Mouse (Mus musculus): ENCODE data around the gene Homer1.
A peak's percentile ranks its signal among the peaks of the same experiment; 100 is the strongest.

Gene Homer1

GRCm38 (mm10) chr13:93340555-93341278 lies 41.3 kb downstream of the Homer1 start:
- DNase-seq, result no peak

GRCm38 (mm10) chr13:93342641-93343040 lies 43.2 kb downstream of the Homer1 start:
- DNase-seq, result peak; percentile 56 to 62

DNA sequence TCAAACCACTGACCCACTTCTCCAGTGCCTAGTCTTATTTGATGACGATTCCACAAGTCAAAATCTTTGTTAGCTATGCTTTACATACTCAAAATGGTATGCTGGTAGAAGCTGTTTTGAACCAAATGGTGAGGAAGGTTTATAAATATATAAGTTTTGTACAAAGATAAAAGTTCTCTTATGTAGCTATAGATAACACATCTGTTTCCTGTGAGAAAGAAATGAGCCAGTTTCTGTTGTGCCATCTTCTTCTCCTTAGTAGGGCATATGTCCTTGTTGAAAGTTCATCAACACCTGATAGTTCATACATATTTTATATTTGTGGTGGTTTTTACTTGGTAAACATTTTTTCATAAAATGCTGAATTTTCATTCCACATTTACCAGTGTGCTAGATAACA lies 45.0 kb downstream of the Homer1 start:
- DNase-seq, result no peak

DNA sequence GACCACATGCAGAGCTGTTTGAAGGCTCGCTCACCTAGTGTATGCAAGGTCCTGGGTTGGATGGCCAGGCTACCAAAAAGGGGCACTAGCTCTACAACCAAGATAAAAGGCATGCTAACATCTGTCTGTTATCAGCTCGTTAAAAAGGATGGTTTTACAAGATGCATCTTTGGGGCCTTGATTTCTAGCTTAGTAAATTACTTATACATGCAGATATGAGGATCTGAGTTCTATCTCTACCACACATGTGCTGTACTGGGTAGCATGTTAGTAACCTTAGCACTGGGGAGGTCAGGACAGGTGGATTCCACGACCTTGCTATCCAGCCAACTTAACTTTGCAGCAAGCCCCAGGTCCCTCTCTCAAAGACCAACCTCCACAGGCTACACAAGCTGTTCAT lies 46.4 kb downstream of the Homer1 start:
- no peak for DNase-seq

DNA sequence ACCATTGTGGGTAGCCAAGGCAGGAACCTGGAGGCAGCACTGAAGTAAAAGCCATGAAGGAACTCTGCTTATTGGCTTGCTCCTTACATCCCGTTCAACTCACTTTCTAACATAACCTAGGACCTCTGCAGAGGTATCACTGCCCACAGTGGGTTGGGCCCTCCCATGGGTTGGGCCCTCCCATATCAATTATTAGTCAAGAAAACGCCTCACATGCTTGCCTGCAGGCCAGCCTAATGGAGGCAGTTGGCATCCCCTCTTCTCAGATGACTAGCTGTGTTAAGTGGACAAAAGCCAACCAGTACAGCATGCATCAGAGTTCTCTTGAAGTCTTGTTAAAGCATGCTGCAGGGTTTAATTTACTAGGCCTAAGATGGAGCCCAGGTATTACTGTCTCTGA lies 52.6 kb downstream of the Homer1 start:
- no peak for DNase-seq

GRCm38 (mm10) chr13:93354420-93355278 lies 55.2 kb downstream of the Homer1 start:
- DNase-seq, result no peak

- no peak for DNase-seq
Measured at GRCm38 (mm10) chr13:93355279-93355587, 55.8 kb downstream of the Homer1 start.

DNA sequence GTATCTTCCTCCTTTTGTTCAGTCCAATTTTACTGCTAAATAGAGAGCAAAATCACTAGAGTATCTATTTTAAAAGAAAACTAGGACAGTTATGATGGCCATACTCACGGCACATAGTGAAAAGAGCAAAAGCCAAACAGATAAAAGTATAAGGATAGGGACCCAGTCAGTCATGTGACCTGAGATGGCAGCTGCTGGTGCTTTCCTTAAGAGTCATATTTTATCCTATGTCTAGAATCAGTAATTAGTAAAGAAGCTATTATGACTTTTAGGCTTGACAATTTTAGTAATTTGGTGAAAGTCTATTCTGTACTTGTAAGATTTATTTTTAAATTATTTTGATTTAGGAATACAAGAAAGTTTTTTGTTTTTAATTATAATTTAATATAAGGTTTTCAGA lies 59.1 kb downstream of the Homer1 start:
- DNase-seq, result no peak

DNA sequence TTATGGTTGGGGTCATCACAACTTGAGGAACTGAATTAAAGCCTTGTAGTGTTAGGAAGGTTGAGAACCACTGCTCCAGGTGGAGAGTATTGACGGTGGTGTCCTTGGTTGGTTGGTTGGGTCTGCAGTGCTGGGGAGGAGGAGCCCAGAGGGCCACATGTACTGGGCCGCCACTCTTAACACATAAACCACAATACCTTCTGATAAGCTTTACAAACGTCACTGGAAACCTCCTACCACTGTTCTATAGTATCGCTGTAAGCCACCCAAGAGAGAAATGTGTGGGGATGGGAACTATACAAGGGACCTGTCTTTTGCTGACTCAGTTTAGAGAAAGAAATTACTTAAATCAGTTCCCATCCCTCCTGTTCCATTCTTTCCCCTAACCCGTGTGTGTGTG lies 68.1 kb downstream of the Homer1 start:
- no peak for DNase-seq

- DNase-seq, result no peak
Measured at GRCm38 (mm10) chr13:93368812-93369584, 69.6 kb downstream of the Homer1 start.

GRCm38 (mm10) chr13:93374457-93374856 lies 75.0 kb downstream of the Homer1 start:
- peak in 1 of 2 experiments; percentile 29 for DNase-seq

DNA sequence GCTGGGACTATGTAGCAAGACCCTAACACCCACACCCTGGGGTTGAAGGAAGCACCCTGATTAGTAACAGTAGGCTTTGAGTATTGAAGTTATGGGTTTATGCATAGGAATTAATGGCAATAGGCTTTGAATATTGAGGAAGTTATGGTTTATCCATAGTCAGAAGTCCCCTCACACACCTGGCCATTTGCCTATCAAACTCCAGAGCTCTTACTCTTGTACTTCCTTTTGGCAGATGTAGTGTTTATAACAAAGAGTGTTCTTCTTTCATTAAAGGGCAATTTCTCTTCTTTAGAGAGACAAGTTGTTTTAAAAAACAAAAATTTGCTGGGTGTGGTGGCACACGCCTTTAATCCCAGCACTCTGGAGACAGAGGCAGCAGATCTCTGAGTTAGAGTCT lies 79.1 kb downstream of the Homer1 start:
- DNase-seq, result no peak

DNA sequence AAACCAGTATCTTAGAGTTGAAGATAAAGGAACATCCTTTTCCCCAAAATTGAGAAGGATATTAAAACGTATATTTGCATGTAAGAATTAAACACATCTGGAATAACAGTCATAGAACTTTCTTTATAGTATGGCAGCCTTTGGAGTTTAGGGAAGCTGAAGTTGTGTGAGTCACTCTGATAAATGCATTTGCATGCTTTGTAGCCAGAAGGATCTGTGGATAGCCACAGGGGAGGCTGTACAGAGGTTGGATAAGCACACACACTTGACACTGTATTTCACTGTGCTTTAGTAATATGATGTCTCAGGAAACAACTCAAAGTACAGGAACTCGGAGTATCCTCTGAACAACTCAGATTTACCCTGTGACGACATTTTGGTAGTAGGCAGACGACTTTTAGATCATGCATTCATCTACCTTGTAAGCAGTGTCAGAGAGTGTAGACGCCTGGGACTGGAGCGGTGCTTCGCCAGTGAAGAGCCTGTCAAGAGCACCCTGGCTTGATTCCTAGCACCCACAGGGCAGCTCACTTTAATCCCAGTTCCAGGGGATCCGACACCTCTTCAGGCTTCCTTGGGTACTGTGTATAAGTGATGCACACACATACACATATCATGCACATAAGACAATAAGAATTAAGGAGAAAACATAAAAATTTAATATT lies 81.1 kb downstream of the Homer1 start:
- DNase-seq, result no peak

DNA sequence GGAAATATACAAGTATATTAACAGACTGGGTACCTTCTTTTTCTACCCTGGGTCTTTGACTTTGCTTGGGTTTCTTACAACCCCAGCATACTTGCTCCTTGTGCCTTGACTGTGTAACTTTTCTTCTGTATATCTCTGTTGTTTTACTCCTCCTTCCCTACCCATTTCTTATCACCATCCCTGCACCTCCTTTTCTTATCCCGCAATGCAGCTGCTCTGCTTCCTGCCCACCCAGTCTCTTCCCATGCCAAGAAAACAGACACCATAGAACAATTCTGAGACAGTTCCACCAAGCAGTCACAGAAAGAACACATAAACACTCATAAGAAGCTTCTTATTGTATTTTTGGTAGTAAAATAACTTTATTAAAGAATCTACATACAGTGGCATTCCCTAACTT lies 81.9 kb downstream of the Homer1 start:
- DNase-seq, result no peak

GRCm38 (mm10) chr13:93383092-93383491 lies 83.7 kb downstream of the Homer1 start:
- DNase-seq, result no peak

GRCm38 (mm10) chr13:93383620-93384019 lies 84.2 kb downstream of the Homer1 start:
- DNase-seq, result no peak

DNA sequence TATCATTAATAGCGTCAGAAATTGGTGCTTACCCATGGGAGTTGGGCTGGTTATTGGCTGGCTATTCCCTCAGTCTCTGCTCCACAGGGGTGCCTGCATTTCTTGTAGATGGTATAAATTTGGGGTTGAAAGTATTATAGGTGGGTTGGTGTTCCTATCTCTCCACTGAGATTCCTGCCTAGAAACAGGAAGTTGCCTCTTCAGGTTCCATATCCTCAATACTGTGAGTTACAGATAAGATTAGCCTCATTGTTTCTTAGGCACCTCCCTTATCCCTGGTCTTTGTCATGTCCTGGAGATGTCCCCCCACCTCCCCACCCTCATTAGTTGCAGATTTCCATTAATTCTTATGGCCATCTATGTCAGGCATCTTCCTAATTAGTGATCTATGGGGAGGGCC lies 85.0 kb downstream of the Homer1 start:
- no peak for DNase-seq

GRCm38 (mm10) chr13:93385147-93385546 lies 85.7 kb downstream of the Homer1 start:
- no peak for DNase-seq

DNA sequence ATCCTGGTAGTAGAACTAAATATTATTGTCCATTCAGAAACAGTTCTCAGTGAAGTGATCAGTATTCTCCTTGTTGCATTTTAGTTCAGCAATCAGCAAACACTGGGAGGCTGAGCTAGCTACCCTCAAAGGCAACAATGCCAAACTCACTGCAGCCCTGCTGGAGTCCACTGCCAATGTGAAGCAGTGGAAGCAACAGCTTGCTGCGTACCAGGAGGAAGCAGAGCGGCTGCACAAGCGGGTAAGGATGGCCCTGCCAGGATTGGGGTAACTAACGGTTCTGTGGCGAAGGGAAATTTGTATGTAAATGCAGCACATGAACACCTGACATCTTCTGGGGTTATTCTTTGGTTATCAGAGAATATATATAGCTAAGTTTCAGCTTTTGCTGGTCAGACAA lies 88.0 kb downstream of the Homer1 start:
- DNase-seq, result no peak

- no peak for DNase-seq
Measured at GRCm38 (mm10) chr13:93388594-93389241, 89.3 kb downstream of the Homer1 start.

DNA sequence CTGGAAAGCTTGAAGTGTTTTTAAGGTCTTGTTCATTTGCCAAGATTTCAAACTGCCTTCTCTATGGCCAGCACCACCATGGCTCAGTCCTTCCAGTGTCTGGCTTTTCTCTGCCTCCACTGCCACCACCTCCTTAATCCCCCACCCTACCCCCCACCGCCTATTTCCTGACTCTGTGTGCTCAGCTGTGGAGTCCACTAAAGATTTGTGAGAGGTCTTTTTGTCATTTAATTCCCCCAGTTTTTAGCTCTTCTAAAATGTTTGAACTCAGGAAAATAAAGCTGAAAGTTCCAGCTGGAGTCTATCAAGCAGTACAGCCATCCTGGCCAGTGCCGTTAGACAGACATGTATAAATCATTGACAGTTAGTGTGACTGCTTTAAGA lies 89.8 kb downstream of the Homer1 start:
- DNase-seq, result no peak

DNA sequence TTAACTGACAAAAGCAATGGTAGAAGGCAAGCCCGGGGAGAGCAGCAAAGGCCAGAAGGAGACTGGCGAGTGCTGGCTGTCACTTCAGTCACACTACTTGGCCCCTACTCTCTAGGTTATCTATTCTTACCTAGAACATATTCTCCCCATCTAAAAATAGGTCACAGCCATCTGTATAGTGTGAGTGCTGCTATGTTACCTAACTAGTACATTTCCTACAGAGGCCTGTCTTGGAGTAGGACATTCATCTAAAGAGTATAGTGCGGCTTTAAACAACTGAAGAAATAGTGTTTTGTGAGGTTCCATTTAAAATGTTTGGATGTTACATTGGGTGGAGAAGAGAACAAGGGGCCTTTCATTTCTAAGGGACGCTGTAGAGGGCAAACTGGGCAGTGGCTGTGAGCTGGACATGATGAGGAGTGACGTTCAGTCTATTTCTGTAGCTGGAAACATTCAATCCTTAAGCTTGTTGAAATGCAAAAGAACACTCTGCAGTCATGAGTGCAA lies 100.3 kb downstream of the Homer1 start:
- DNase-seq, result no peak

Data from kidney, postnatal 36 days (tissue).